Mouse (Mus musculus) frontal cortex, postnatal 36 days (tissue): ENCODE data around the gene Nostrin.

Experiments used
- DNase-seq, 2 experiments: peaks; one replicate each; pipeline ENCODE4 v3.0.0; 2022; ENCODE audit warnings: low spot score in 2 of 2

Gene Nostrin

DNA sequence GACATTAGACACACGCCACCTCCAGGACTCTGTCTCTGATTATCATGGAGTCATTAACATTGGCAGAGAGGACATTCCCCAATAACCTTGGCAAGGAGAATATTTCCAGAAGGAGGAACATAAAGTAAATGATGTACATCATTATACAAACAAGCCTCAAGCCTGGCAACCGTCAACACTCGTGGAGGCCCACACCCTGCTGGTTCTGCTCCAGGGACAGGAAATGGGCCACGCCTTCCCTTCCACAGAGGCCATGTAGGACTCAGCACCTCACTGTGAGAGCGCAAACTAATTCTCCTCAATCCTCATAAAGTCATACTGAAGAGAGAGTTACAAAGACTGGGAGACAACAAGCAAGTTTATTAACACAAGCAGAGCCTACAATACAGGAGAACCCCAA lies 58.0 kb downstream of the Nostrin start:
- DNase-seq, result no peak

DNA sequence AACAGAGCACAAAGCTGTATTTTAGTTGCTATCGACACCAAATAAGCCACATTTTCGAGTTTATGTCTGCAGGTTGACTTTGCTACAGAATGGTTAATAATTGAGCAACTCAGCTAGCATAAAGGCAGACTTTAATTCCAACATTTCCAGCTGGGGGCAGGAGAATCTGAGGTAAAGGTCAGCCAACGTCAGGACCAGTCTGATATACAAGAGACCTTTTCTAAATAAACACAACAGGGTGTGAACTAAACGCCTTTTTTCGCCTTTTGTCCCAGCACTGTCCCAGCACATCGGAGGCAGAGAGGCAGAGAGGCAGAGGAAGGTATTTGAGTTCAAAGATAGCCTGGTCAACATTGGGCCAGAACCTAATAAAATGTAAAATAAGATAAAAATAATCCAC lies 69.6 kb downstream of the Nostrin start:
- DNase-seq, result no peak

- peak; percentile 82 to 92 for DNase-seq
Observed at GRCm38 (mm10) chr2:69205791-69206351, 70.3 kb downstream of the Nostrin start, which contains the start of gene Spc25. Spc25 (minus strand) TSS chr2:69206194.

DNA sequence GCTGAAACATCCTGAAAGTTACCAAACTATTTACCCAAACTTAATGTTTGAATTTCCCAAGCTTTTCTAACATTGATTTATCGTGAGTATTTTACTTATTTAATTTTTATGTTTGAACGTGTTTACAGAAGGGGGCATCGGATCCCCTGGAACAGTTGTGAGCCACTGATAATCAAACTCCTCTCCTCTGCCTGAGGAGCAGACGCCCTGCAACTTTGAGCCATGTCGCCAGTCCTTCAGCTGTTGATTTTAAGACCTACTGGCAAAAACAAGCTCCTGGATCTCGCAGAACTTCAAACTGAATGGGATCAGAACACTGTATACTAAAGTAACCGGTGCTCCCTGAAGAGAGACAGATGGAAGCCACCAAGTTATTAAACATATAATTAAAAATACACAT lies 70.9 kb downstream of the Nostrin start:
- no peak for DNase-seq

DNA sequence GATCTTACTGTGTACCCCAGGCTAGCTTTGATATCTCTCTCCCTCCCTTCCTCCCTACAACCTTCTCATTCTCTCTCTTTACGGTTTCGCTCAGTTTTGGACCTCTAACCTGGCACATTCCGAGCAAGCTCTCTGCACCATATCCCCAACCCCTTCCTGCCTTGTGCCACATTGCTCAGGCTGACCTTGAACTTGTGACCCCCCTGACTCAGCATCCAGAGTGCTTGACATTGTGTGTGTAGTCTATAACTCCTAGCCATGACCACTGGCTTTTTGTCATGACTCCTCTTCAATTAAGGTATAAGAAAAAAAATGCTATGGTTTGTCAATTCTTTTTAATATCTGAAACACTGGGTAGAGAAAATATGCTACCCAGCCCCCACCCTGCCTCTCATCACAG lies 74.1 kb downstream of the Nostrin start:
- no peak for DNase-seq

DNA sequence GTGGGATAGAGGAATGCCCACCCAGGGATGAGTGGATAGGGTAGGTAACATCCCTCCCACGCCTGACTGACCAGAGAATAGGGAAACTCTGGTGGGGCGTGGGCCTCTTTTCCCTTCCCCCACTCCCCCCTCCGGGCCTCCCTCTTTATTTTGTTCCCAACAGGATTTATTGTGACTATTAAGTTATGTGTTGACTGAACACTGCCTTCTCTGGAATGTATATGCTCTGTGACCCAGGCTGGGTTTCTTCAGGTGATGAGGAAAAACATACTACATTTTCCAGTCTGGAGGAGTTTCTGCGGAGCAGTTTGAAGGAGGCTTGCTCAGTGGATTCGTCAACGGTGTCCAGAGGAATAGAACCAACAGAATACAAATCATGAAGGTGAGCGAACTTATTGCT lies 75.2 kb downstream of the Nostrin start, which contains the start of gene G6pc2:
Gene G6pc2 (plus strand): TSS at position 301 of the 400 bp plus-strand sequence.
- no peak for DNase-seq

DNA sequence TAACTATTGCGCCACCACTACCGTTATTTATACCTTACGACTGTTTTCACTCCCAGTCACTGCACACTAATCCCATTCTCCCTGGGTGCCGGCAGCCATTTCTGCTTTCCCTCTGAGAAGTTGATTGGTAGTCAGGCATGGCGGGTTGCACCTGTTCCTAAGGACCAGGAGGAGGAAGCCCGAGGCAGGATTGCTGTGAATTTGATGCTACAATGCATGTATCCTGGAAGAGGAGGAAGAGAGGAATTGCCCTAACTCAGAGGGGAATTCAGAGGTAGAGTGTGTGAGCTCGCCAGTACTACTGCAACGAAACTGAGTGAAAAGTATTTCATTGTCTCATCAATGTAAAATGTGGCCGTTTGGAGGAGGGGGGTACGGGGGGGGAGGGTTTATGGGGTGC lies 77.1 kb downstream of the Nostrin start:
- DNase-seq, result no peak

GRCm38 (mm10) chr2:69215242-69215641 lies 79.6 kb downstream of the Nostrin start:
- DNase-seq, result no peak

GRCm38 (mm10) chr2:69221868-69222416 lies 86.3 kb downstream of the Nostrin start:
- no peak for DNase-seq

DNA sequence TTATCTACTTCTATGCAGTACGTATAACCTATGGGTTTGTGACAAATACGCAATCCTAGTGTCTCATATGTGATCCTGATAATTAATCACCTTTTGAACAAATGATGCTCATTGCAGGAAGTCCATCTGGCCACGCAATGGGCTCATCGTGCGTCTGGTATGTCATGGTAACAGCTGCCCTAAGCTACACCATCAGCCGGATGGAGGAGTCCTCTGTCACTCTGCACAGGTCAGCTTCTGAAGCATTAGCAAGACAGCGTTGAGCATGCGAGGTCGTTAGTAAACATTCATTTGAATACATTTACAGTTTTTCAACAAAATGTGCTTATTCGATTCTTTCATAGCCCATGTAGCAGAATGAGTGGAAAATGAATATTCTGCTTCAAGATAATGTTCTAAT lies 87.2 kb downstream of the Nostrin start:
- no peak for DNase-seq

GRCm38 (mm10) chr2:69224724-69225123 lies 89.1 kb downstream of the Nostrin start:
- no peak for DNase-seq

- no peak for DNase-seq
Observed at GRCm38 (mm10) chr2:69226876-69227275, 91.3 kb downstream of the Nostrin start.

- no peak for DNase-seq
Observed at GRCm38 (mm10) chr2:69228635-69229034, 93.0 kb downstream of the Nostrin start.

- no peak for DNase-seq
Observed at GRCm38 (mm10) chr2:69230137-69230536, 94.5 kb downstream of the Nostrin start.

DNA sequence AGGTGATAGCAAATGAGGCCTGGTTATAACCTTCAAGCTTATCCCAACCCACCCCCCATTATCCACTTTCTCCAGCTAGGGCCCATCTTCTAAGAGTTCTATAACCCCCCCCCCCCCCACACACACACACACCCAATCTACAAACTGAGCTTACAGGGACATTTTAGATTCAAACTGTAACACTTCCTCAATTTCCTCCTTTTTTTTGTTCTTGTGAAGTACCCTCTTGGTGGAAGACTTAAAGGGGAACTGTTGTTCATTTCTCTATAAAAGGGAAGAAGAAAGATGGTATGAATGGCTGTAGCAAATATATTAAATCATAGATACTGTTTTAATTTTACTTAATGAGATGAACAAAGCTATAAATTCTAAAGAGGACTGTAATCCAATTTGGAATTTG lies 96.5 kb downstream of the Nostrin start:
- DNase-seq, result no peak

- no peak for DNase-seq
Observed at GRCm38 (mm10) chr2:69234976-69235678, 99.5 kb downstream of the Nostrin start.
